Mouse (Mus musculus): ENCODE results near the gene Hfe2.
"Not testable (repeated sequence)": the region's sequence is repeated elsewhere in the genome, so short reads cannot be mapped to it uniquely, and the experiment has no call there.

The Hfe2 gene

GRCm38 (mm10) chr3:96496216-96496615 lies 28.8 kb upstream of the Hfe2 start:
- no peak for DNase-seq (ENCODE audit: low read depth, low spot score)

DNA sequence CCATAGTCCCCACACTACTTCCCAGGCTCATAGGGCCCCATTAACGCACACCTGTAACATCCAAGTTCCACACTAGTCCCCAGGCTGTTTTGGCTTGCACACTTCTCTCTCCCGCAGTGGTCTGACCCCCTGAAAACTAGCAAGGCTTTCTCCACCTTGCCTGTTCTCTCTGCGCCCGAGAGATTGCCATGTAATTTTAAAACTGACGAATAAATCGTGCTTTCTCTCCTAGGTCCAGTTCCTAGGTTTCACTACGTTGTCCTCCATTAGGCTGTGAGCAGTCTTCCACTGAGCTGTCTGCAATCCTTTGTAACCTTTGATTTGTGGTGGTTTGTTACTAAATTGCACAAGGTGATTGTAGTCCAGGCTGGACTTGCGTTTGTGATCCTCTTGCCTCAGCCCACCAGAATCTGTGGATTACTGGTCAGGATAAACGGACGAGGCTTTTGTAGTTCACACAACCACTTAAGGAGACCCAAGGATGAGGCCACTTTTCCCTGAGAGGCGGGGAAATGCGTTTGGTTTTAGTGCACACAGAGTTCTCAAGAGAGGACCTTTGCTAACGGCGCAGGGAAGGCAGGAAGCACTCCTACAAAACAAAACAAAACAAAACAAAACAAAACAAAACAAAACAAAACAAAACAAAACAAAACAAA lies 28.2 kb upstream of the Hfe2 start:
- DNase-seq (ENCODE audit: low read depth, low spot score): not testable (repeated sequence)

DNA sequence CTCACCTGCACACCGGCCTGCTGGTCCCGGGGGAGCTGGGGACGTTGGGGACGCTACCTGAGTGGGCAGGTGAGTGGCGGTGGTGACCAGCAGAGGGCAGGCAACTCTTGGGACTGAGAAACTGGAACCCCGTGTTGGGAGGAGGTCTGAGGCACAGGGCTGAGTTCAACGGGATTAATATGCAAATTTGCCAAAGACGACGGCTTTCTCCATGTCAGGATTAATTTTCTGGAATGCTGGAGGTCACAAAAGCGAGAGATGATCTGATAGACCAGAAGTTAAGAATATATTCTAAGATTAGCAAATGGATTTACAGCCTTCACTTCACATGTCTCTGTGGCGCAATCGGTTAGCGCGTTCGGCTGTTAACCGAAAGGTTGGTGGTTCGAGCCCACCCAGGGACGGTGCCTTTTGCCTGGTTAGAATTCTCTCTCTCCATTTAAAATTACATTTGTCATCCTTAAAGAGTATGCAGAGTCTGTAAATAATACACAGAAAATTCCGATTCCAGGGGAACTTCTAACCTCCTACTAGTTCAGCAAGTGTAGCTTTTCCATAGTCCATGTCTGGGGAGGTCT lies 27.4 kb upstream of the Hfe2 start:
- peak; percentile 85 for DNase-seq (ENCODE audit: low read depth, low spot score)

DNA sequence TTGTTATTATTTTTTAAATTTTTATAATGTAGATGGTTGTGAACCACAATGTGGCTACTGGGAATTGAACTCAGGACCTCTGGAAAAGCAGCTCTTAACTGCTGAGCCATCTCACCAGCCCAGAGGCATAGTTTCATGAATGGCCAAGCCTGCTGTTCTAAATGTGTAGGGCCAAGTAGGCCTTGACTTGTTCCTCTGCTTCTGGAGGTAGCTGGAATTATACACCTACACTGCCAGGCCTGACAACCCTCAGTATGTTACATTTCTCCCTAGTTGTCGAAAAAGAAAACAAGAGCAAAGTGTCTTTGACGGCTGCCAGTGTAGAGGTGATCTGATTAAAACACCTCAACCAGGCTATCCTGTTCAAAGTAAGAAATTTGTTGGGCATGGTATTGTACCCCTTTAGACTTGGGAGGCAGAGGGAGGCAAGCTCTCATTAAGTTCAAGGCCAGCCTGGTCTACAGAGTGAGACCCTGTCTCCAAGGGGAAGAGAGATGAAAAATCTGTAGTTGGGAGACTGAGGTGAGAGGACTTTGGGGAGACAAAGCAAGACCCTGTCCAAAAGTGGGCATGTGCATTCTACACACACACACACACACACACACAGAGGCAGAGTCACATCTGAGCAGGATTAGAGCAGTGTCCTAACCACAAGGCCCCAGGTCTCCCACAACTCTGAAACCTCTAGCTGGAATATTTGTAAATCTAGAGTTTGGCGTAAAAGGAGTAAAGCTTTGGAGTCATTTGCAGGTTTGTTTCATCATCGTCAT lies 26.3 kb upstream of the Hfe2 start:
- DNase-seq (ENCODE audit: low read depth, low spot score): no peak

DNA sequence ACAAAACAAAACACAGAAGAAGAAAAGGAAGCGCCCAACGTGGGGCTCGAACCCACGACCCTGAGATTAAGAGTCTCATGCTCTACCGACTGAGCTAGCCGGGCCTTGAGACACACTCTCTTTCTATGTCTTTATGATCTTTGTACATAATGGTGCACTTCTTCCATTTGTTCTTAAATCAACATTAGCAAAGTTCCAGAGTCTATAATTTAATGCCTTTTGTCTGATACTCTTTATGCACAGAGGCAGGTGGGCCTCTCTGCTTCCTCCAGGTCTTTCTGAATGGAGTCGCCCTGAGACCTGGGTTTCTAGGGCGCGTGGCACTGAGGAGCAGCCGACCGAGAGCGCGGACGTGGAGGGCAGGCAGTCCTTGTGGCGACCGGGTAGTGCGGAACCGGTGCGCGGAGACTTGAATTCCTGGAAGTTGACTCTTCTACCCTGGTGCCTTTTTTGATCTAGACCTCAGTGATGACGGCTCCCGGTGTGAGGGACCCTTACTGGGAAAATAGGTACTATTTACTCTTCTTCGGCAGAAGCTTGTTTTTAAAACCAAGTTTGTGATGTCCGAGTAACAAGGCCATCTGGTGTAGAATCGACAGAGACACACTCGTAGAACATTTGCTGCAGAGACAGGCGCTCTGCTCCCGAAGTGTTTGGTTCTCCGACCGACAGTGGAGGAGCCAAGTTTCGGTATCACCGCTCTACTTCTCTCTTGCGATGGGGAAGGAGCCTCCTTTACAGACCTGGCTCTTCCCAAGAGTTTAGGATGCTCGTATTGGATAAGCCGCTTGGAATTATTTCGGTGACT lies 25.3 kb upstream of the Hfe2 start:
- peak; percentile 88 for DNase-seq (ENCODE audit: low read depth, low spot score)

- DNase-seq (ENCODE audit: low read depth, low spot score): peak; percentile 91
These were observed 24.7 kb upstream of the Hfe2 start for GRCm38 (mm10) chr3:96500289-96500621.

DNA sequence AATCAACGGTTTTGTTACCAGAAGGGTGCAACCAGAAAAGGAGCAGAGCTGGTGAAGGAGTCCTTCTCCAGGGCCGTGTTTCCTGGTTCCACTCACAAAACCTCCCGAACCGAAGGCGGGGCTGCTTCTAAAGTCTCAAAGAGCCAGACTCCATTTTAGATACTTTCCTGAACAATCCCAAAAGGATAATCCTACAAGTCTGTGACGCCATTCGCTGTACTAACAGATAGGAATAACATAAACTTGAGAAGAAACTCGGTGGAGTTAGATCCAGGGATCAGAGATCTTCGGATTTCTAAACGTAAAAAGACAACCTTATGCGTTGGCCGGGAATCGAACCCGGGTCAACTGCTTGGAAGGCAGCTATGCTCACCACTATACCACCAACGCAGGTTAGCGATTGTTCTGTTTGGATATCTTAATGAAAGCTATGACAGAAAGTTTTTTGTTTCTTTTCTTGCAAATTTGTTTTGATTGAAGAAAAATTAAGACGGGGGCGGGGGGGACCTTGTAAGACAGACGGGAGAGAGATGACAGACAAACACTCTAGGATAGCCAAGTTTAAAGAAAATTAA lies 24.2 kb upstream of the Hfe2 start:
- DNase-seq (ENCODE audit: low read depth, low spot score): peak; percentile 89

GRCm38 (mm10) chr3:96501391-96502115 lies 23.4 kb upstream of the Hfe2 start:
- peak; percentile 83 for DNase-seq (ENCODE audit: low read depth, low spot score)

DNA sequence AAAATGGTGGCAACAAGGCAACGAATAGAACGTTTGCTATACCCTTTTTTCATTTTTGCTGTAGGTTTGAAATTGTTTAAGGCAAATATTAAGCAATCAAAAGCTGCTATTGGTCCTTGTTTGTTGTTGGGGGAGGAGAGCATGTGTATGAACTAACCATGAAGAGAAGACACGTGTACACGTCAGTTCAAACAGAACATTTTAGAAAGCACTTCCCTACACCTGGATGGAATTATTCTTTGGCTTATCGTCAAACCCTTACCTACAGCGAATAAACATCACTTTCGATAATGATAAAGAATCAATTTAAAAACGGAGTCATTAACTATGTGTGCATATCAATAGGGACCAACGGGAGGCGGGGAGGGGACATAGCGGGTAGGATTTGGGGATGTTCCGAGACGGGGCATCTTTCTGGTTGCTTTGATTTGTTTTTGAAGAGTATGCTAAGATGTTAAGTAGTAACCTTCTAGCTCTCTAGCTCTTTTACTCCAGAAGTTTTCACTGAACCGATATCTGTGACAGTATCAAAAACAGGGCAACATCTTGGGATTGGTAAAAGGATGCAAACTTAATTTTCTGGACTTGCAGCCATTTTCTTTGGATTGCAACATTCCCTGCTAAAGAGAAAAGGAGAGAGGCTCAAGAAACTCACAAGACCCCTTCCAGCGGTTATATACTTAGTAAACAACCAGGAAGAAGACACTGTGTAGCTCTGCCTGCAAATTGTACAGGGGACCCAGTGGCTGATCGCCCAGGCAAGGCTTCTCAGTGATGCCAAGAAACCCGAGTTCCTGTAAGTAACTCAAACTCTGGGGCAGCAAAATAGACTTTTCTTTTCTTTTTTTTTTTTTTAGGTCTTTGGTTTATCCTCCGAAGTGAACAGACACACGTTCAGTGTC lies 22.5 kb upstream of the Hfe2 start:
- DNase-seq (ENCODE audit: low read depth, low spot score): no peak

DNA sequence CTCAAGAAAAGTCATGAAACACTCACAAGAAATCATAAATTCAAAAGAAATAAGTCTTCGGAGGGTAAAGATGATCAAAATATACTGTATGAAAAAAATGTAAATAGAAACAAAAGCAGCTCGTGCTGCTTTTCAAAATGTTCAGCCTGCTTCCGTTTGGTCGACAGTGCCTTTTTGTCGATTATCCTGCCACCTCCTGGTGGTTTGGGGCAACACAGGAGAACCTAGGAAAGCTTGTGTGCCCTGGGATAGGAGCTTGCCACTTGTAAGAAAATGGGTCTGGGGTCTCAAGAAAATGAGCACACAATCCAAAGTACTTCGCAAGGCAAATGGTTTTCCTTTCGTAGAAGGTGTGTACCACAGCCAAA lies 21.9 kb upstream of the Hfe2 start:
- DNase-seq (ENCODE audit: low read depth, low spot score): peak; percentile 88

DNA sequence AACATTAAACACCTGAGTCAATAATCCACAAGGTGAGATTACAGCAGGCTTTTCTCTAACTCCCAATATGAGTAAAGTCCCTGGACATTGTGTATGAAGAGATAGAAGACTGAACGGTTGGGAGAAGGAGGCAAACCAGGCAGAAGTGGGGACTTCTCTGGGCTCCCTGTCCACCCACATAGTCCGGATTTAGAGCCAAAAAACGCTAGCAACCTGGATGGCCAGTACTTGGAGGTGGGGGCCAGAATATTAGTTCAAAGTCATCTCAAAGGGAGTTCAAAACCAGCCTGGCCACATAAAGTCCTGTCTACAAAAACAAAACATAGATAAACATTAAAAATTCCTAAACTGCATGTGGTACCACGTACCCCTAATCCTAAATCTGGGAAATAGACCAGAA lies 21.0 kb upstream of the Hfe2 start:
- DNase-seq (ENCODE audit: low read depth, low spot score): no peak

DNA sequence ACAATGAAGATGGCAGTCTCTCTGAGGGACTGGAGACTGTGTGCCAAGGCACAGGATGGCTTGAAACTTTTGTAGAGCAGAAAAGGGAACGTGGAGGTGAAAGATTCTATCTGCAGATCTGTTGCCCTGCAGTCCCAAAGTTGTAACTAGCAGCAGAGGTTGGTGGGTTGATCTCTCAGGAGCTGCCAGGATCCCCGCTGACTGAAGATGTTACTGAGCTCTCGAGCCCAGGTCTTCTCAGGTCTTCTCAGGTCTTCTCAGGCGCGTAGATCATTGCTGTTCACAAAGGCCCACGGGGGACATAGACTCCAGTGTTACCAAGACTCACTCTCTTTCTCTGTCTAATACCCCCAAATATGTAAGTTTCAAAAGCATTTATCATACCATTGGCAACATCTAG lies 20.0 kb upstream of the Hfe2 start:
- DNase-seq (ENCODE audit: low read depth, low spot score): no peak

- peak; percentile 92 for DNase-seq (ENCODE audit: low read depth, low spot score)
These were observed 18.4 kb upstream of the Hfe2 start for GRCm38 (mm10) chr3:96506396-96507047.

GRCm38 (mm10) chr3:96507966-96508365 lies 17.0 kb upstream of the Hfe2 start:
- not testable (repeated sequence) for DNase-seq (ENCODE audit: low read depth, low spot score)

DNA sequence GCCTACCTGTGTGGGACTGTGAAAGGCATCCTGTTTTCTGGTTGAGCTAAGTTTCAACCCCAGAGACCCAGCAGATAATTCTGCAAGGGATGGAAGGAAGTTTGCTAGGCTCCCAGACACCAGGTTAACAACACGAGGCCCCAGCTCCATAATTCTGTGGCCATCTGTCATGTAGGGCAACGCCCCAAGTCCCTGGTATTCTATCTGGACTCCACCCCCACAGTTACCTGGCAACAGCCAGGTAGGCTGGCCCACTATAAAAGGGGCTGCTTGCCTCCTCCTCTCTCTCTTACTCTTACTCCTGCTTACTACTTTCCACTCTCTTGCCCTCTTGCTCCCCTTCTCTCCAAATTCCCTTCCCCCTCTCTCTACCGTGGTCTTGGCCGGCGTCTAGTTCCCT lies 4.8 kb upstream of the Hfe2 start:
- DNase-seq (ENCODE audit: low read depth, low spot score): peak; percentile 54

- peak; percentile 67 for DNase-seq (ENCODE audit: low read depth, low spot score)
These were observed 2.8 kb upstream of the Hfe2 start for GRCm38 (mm10) chr3:96522149-96522548.

DNA sequence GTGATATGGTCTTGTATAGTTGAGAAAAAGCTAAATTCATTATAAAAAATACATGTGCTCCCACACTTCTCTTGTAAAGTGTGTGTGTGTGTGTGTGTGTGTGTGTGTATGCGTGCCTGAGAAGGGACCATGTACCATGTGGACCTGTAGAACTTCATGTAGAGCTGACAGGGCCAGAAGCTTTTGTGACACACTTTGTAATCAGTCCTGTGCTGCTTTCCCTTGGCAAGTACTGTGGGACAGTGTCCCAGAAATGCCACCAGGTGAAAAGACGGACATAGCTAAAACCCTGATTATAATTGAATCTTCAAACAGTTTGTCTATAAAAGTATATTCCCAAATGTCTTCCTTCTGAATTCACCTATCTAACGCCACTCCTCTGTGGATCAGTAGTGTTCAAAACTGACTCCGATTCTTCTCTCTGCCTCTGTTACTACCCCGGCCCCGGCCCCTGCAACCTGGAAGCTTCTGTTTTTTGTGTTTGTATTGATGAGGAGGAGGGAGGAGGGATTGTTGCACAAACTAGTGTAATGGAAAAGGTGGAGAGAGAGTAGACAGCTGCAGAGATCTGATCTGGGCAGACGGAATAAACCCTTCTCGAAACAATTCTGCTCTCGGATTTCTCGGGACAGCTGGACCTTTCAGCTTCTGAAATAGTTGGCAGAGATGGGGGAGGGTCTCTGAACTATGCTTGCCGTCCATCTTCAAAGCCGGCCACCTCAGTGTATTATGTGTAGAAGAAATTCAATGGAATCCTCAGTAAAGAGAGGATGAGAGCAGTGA lies 753 bp upstream of the Hfe2 start:
- DNase-seq (ENCODE audit: low read depth, low spot score): no peak

GRCm38 (mm10) chr3:96526013-96526762 lies 1.2 kb downstream of the Hfe2 start:
- DNase-seq (ENCODE audit: low read depth, low spot score): no peak
